Mouse (Mus musculus): ENCODE data around the gene Ddx60.

DNA sequence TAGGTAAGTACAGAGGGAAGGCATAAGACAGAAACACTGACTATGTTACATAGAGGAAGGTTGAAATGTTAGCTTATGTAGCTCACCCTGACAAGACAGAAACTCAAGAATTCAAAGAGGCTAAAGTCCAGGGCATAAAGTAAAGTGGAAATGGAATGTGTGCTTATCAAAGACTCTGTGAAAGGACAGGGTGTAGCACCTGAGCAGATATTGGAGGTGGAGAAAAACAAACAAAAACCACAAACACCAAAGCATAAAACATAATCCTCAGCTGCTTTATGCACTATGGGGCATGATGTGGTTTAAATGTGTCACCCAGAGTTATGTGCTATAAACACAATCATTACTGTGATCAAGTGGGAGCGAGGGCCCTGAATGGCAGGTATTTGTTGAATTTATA, 3.4 kb upstream of the Ddx60 start:
- no peak for TF ChIP-seq CTCF (IDR thresholded peaks at IDR 0.05; ENCODE audit: low read depth)
- TF ChIP-seq EP300 (IDR thresholded peaks at IDR 0.05; ENCODE audit: low read depth), result no peak
